Mouse (Mus musculus): ENCODE results near the gene Foxn3. TPM values are rescaled to one million over a fixed set of nuclear protein-coding genes. Genes with fewer than 3 reads are reported as not detected.

Foxn3 gene
- total and polyA plus RNA-seq, 3 experiments: 9.7 to 26.8 (median 11.0) TPM

DNA sequence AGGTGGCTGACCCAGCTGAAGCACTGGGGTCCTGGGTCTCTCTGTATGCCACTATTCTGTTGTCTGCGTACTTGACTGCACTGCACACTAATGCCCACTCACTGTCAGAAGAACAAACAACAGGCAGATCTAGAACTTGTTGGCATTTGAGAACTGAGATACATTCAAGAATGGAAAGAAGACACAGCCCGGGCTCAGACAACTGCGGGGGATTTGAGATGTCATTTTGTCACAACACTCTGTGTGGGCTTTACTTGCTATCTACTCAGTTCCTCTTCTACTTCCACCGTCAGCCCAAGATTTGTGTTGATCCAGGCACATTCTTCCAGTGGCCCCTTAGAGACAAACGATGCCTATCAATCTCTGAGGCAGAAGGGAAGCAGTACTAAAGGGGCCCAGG lies 248.6 kb downstream of the Foxn3 start:
- H3K4me2 ChIP-seq (ENCODE audit: insufficient read depth, low read depth, poor library complexity, severe bottlenecking): no peak overlapping the region
- H3K27me3 ChIP-seq (replicated peaks): no peaks in the 10 kb centered on the region
- peaks cover 0 to 37% of the 10 kb centered on the region in 2 experiments for H3K36me3 ChIP-seq (replicated peaks in 1 of 2; ENCODE audit: control insufficient read depth in 1 of 2, insufficient read depth in 1 of 2, low read length in 1 of 2)
- DNase-seq (ENCODE audit: extremely low read depth): no peak
- no peak for TF ChIP-seq MXI1 (IDR thresholded peaks at IDR 0.05; ENCODE audit: low read depth, low read length)
- no peak for TF ChIP-seq TBP (conservative IDR thresholded peaks at IDR 0.05; ENCODE audit: low read depth, low read length)
- no peak for TF ChIP-seq PAX5 (IDR thresholded peaks at IDR 0.05; ENCODE audit: low read length)
- TF ChIP-seq ZKSCAN1 (IDR thresholded peaks at IDR 0.05; ENCODE audit: borderline replicate concordance, low read depth, low read length): no peak
- no peak for TF ChIP-seq USF1 (IDR thresholded peaks at IDR 0.05; ENCODE audit: low read depth, low read length)
- no peak for TF ChIP-seq BHLHE40 (IDR thresholded peaks at IDR 0.05; ENCODE audit: low read depth, low read length)
- TF ChIP-seq POLR2A (IDR thresholded peaks at IDR 0.05; ENCODE audit: low read depth, low read length): no peak
- no peak for TF ChIP-seq CTCF (conservative IDR thresholded peaks at IDR 0.05 in 1 of 2, IDR thresholded peaks at IDR 0.05 in 1 of 2; ENCODE audit: low read depth in 2 of 2, low read length in 2 of 2)
- no peak for TF ChIP-seq UBTF (IDR thresholded peaks at IDR 0.05; ENCODE audit: low read depth, low read length)
- no peak for TF ChIP-seq SMC3 (IDR thresholded peaks at IDR 0.05; ENCODE audit: low read depth, low read length)
- TF ChIP-seq IRF4 (IDR thresholded peaks at IDR 0.05; ENCODE audit: low read depth, low read length): no peak
- TF ChIP-seq ZNF384 (IDR thresholded peaks at IDR 0.05; ENCODE audit: low read depth, low read length): no peak
- no peak for TF ChIP-seq POLR2AphosphoS2 (IDR thresholded peaks at IDR 0.05; ENCODE audit: low read depth, low read length)
- no peak for TF ChIP-seq USF2 (conservative IDR thresholded peaks at IDR 0.05; ENCODE audit: low read depth, low read length)
- peaks cover 16 to 59% of the 10 kb centered on the region in 2 experiments for H3K4me1 ChIP-seq (ENCODE audit: control insufficient read depth in 1 of 2, insufficient read depth in 2 of 2)
- no peak overlapping the region for H3K4me3 ChIP-seq (replicated peaks in 1 of 3; ENCODE audit: low read depth in 2 of 3, low read length in 2 of 3, poor library complexity in 1 of 3)
- in situ Hi-C loops (cut with MboI; ENCODE audit: low pct_ligation_motif_present, low pct_unique_long_range_greater_than_20kb, low sequenced_read_pairs) (no loop called here), dilution Hi-C loops (cut with MboI; ENCODE audit: extremely low pct_ligation_motif_present, extremely low pct_unique_long_range_greater_than_20kb, low sequenced_read_pairs) (no loop called here)
- H3K79me2 ChIP-seq (replicated peaks; ENCODE audit: control insufficient read depth, extremely low read depth, insufficient read depth, poor library complexity, severe bottlenecking): no peaks in the 10 kb centered on the region; the same call in 1 of the 2 replicates
- H3K9me3 ChIP-seq (replicated peaks; ENCODE audit: low read length): no peaks in the 10 kb centered on the region
- no peak overlapping the region for H3K9ac ChIP-seq (ENCODE audit: insufficient read depth, low read depth)
- no peak overlapping the region for H3K27ac ChIP-seq (ENCODE audit: insufficient read depth, low read depth)

DNA sequence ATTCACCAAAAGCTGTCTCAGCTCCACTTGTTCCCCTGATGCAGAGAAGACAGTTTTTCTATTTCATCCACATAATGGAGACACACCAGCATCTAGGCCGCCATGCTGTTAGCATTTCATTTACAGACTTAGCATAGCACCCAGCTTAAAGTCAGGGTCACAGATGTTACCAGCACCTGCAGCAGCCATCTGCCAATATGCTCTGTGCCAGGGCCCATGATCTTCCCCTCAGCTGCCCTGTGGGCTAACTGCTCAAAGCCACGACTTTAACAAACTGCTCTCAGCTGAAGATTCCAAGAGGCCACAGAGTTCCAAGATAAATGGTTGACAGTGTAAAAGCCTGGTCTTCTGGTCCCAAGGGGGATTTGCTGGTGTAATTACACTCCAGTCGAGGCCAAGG lies 252.1 kb downstream of the Foxn3 start:
- H3K9me3 ChIP-seq (replicated peaks; ENCODE audit: low read length): no peaks in the 10 kb centered on the region
- DNase-seq (ENCODE audit: extremely low read depth): no peak
- dilution Hi-C loops (cut with MboI; ENCODE audit: extremely low pct_ligation_motif_present, extremely low pct_unique_long_range_greater_than_20kb, low sequenced_read_pairs): no loop called here

DNA sequence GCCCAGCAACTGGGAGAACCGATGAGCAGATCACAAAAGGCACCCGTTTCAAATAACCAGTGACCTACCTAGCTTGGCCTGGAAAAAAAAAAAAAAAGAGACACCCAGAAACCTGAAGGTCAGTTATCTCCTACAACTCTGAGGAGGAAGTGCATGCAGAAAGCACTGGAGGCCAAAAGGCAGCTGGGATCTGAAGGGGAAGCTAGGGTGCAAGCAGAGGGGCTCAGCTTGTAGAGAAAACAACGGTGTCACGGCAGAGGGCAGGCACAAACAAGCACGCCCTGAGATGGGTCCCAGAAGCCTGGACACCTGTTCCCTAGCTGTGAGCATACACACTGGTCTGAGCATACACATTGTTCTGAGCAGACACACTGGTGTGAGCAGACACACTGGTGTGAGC lies 253.4 kb downstream of the Foxn3 start:
- peaks cover 23 to 89% of the 10 kb centered on the region in 2 experiments for H3K4me1 ChIP-seq (ENCODE audit: control insufficient read depth in 1 of 2, insufficient read depth in 2 of 2)
- in situ Hi-C loops (cut with MboI; ENCODE audit: low pct_ligation_motif_present, low pct_unique_long_range_greater_than_20kb, low sequenced_read_pairs) (no loop called here), dilution Hi-C loops (cut with MboI; ENCODE audit: extremely low pct_ligation_motif_present, extremely low pct_unique_long_range_greater_than_20kb, low sequenced_read_pairs) (no loop called here)
- no peak overlapping the region for H3K9ac ChIP-seq (ENCODE audit: insufficient read depth, low read depth)
- no peak overlapping the region for H3K4me2 ChIP-seq (ENCODE audit: insufficient read depth, low read depth, poor library complexity, severe bottlenecking)
- no peaks in the 10 kb centered on the region for H3K9me3 ChIP-seq (replicated peaks; ENCODE audit: low read length)
- no peak overlapping the region for H3K4me3 ChIP-seq (replicated peaks in 1 of 3; ENCODE audit: low read depth in 2 of 3, low read length in 2 of 3, poor library complexity in 1 of 3)
- H3K27ac ChIP-seq (ENCODE audit: insufficient read depth, low read depth): no peak overlapping the region
- H3K79me2 ChIP-seq (replicated peaks; ENCODE audit: control insufficient read depth, extremely low read depth, insufficient read depth, poor library complexity, severe bottlenecking): no peaks in the 10 kb centered on the region
- no peak for DNase-seq (ENCODE audit: extremely low read depth)
- no peak for TF ChIP-seq UBTF (IDR thresholded peaks at IDR 0.05; ENCODE audit: low read depth, low read length)
- peak; percentile 27; the same call in 1 of the 2 replicates for TF ChIP-seq ZNF384 (IDR thresholded peaks at IDR 0.05; ENCODE audit: low read depth, low read length)
- H3K27me3 ChIP-seq (replicated peaks): no peaks in the 10 kb centered on the region
- H3K36me3 ChIP-seq (replicated peaks in 1 of 2; ENCODE audit: control insufficient read depth in 1 of 2, insufficient read depth in 1 of 2, low read length in 1 of 2): peaks cover 0 to 28% of the 10 kb centered on the region in 2 experiments

More for the DNA sequence above, 252.1 kb downstream of the Foxn3 start:
- Histone ChIP-seq H3K4me2 (ENCODE audit: insufficient read depth, low read depth, poor library complexity, severe bottlenecking) (no peak overlapping the region), H3K4me1 (ENCODE audit: control insufficient read depth in 1 of 2, insufficient read depth in 2 of 2) (peaks cover 20 to 87% of the 10 kb centered on the region in 2 experiments), H3K4me3 (replicated peaks in 1 of 3; ENCODE audit: low read depth in 2 of 3, low read length in 2 of 3, poor library complexity in 1 of 3) (no peak overlapping the region), H3K79me2 (replicated peaks; ENCODE audit: control insufficient read depth, extremely low read depth, insufficient read depth, poor library complexity, severe bottlenecking) (no peaks in the 10 kb centered on the region), H3K27me3 (replicated peaks) (no peaks in the 10 kb centered on the region), H3K36me3 (replicated peaks in 1 of 2; ENCODE audit: control insufficient read depth in 1 of 2, insufficient read depth in 1 of 2, low read length in 1 of 2) (peaks cover 0 to 25% of the 10 kb centered on the region in 2 experiments), H3K27ac (ENCODE audit: insufficient read depth, low read depth) (no peak overlapping the region), H3K9ac (ENCODE audit: insufficient read depth, low read depth) (no peak overlapping the region)
- no peak for TF ChIP-seq NELFE (IDR thresholded peaks at IDR 0.05; ENCODE audit: low read depth, low read length)
- TF ChIP-seq SMC3 (IDR thresholded peaks at IDR 0.05; ENCODE audit: low read depth, low read length): no peak
- 0 out of 2 replicates have a peak, but pooled peaks have one; percentile 12 for TF ChIP-seq EP300 (IDR thresholded peaks at IDR 0.05; ENCODE audit: low read length)
- in situ Hi-C loops (cut with MboI; ENCODE audit: low pct_ligation_motif_present, low pct_unique_long_range_greater_than_20kb, low sequenced_read_pairs): no loop called here

All from CH12.LX (cell line).